ENCODE assay signal across 20 mouse cellular contexts in genomic region chr15:95846102-95846501, GRCm38 (mm10). TPM values are rescaled to one million over a fixed set of nuclear protein-coding genes. Genes with fewer than 3 reads are reported as not detected.
DNase-seq lines count a peak whose midpoint lies in the region; ATAC-seq and TF ChIP-seq lines count a peak whose summit lies in the region.
"Had no signal": no experiment of that assay in that cellular context is flagged by ENCODE, and none has a peak within 500 bp of the region (broad histone marks: within the 10 kb centered on the region; RNA-seq: fewer than 3 reads in every experiment).

No protein-coding gene starts in this region.

- no peak overlapping the region for H3K9ac ChIP-seq in kidney, embryonic 15.5 days
- no peak overlapping the region for H3K9ac ChIP-seq in stomach, embryonic 15.5 days
- no peak overlapping the region for H3K9ac ChIP-seq in stomach, postnatal 0 days (ENCODE audit: low read length)
- H3K9ac ChIP-seq: embryonic facial prominence, embryonic 13.5 days; heart, embryonic 15.5 days; hindbrain, embryonic 14.5 days had no signal

- 54% methylated on average over 5 of the region's 5 CpGs for WGBS in kidney, embryonic 15.5 days
- WGBS in stomach, embryonic 15.5 days, result 74% methylated on average over 5 of the region's 5 CpGs
- 76% methylated on average over 5 of the region's 5 CpGs for WGBS in stomach, postnatal 0 days

- DNase-seq in kidney, adult 18-20 months, result no peak
- DNase-seq in stomach, postnatal 0 days (ENCODE audit: low spot score), result no peak
- no peak for DNase-seq in layer of hippocampus, adult 9-11 months
- DNase-seq: adrenal gland, postnatal 10 days; cerebellum, adult 11 months; cerebellum, adult 8-10 months; cerebellum, postnatal 25 days; gastrocnemius, postnatal 14 days; heart, adult 2 months had no signal

- no peak for TF ChIP-seq CTCF in stomach, postnatal 0 days (IDR thresholded peaks at IDR 0.05; ENCODE audit: low read depth)

- H3K9me3 ChIP-seq in kidney, embryonic 15.5 days (replicated peaks), result no peaks in the 10 kb centered on the region
- H3K9me3 ChIP-seq in stomach, embryonic 15.5 days, result no peaks in the 10 kb centered on the region
- no peaks in the 10 kb centered on the region for H3K9me3 ChIP-seq in stomach, postnatal 0 days (ENCODE audit: control insufficient read depth, low read length)
- H3K9me3 ChIP-seq: embryonic facial prominence, embryonic 13.5 days; heart, embryonic 15.5 days; hindbrain, embryonic 10.5 days had no signal

- no peaks in the 10 kb centered on the region for H3K27me3 ChIP-seq in kidney, embryonic 15.5 days
- H3K27me3 ChIP-seq in stomach, embryonic 15.5 days (replicated peaks), result no peaks in the 10 kb centered on the region
- H3K27me3 ChIP-seq in stomach, postnatal 0 days (ENCODE audit: control insufficient read depth, insufficient read depth, low read length), result no peaks in the 10 kb centered on the region
- H3K27me3 ChIP-seq in myocyte (ENCODE audit: control insufficient read depth, insufficient read depth, insufficient read length), result no peaks in the 10 kb centered on the region
- H3K27me3 ChIP-seq: embryonic facial prominence, embryonic 13.5 days; heart, embryonic 15.5 days had no signal

- 0 out of 2 replicates have a peak overlapping the region, but pooled peaks have one; percentile 0 for H3K27ac ChIP-seq in kidney, embryonic 15.5 days
- no peak overlapping the region for H3K27ac ChIP-seq in stomach, embryonic 15.5 days
- H3K27ac ChIP-seq in stomach, postnatal 0 days (replicated peaks), result no peak overlapping the region
- H3K27ac ChIP-seq: embryonic facial prominence, embryonic 13.5 days; heart, adult 2 months; heart, embryonic 15.5 days; hindbrain, embryonic 10.5 days; hindbrain, embryonic 14.5 days had no signal

- no peak for TF ChIP-seq EP300 in stomach, postnatal 0 days (optimal IDR thresholded peaks at IDR 0.05)

- ATAC-seq in kidney, embryonic 15.5 days (replicated peaks; ENCODE audit: low FRiP score), result no peak
- peak; percentile 55; the same call in 1 of the 2 replicates for ATAC-seq in stomach, embryonic 15.5 days (ENCODE audit: insufficient read depth, low FRiP score, low read depth)
- no peak for ATAC-seq in stomach, postnatal 0 days (ENCODE audit: low FRiP score, low TSS enrichment)
- ATAC-seq: CD4-positive, CD25-positive, alpha-beta regulatory T cell, adult 4 months; forebrain, embryonic 14.5 days had no signal

- no peak overlapping the region for H3ac ChIP-seq in myocyte (ENCODE audit: control insufficient read depth, insufficient read length)

- no peak overlapping the region for H3K4me3 ChIP-seq in kidney, embryonic 15.5 days (replicated peaks)
- no peak overlapping the region for H3K4me3 ChIP-seq in stomach, embryonic 15.5 days (replicated peaks)
- H3K4me3 ChIP-seq in stomach, postnatal 0 days (ENCODE audit: low read depth, low read length), result no peak overlapping the region
- H3K4me3 ChIP-seq in myocyte, result no peak overlapping the region
- H3K4me3 ChIP-seq: embryonic facial prominence, embryonic 13.5 days; heart, adult 2 months; heart, embryonic 15.5 days; hindbrain, embryonic 10.5 days had no signal

- no peaks in the 10 kb centered on the region for H3K36me3 ChIP-seq in kidney, embryonic 15.5 days
- no peaks in the 10 kb centered on the region for H3K36me3 ChIP-seq in stomach, embryonic 15.5 days
- no peaks in the 10 kb centered on the region for H3K36me3 ChIP-seq in stomach, postnatal 0 days (ENCODE audit: control insufficient read depth, insufficient read depth, low read length)
- no peaks in the 10 kb centered on the region for H3K36me3 ChIP-seq in myocyte (ENCODE audit: control insufficient read depth, insufficient read depth)
- H3K36me3 ChIP-seq: embryonic facial prominence, embryonic 13.5 days; G1E; heart, embryonic 15.5 days; hindbrain, embryonic 10.5 days had no signal

- TF ChIP-seq POLR2A in myocyte (IDR thresholded peaks at IDR 0.05; ENCODE audit: insufficient read length, low read depth), result no peak

- peaks cover 66% of the 10 kb centered on the region for H3K4me1 ChIP-seq in kidney, embryonic 15.5 days
- peaks cover 20% of the 10 kb centered on the region; the same call in 1 of the 2 replicates for H3K4me1 ChIP-seq in stomach, embryonic 15.5 days
- 0 out of 2 replicates have a peak, but pooled peaks cover 4% of the 10 kb centered on the region for H3K4me1 ChIP-seq in stomach, postnatal 0 days (replicated peaks; ENCODE audit: control insufficient read depth, insufficient read depth)

- H3K79me2 ChIP-seq in myocyte (ENCODE audit: control insufficient read depth, insufficient read depth), result peaks cover 86% of the 10 kb centered on the region

- no peak overlapping the region for H3K4me2 ChIP-seq in kidney, embryonic 15.5 days
- H3K4me2 ChIP-seq in stomach, embryonic 15.5 days, result no peak overlapping the region
- H3K4me2 ChIP-seq in stomach, postnatal 0 days (replicated peaks; ENCODE audit: low read depth), result no peak overlapping the region
- H3K4me2 ChIP-seq in myocyte (ENCODE audit: low read depth), result no peak overlapping the region
- H3K4me2 ChIP-seq: embryonic facial prominence, embryonic 13.5 days; heart, embryonic 11.5 days; heart, embryonic 15.5 days; hindbrain, embryonic 14.5 days had no signal

TF ChIP-seq in myocyte, 11 proteins besides CTCF, POLR2A, EP300 and RAD21:
- TF ChIP-seq MAX (IDR thresholded peaks at IDR 0.05; ENCODE audit: low read depth), result no peak
- TF ChIP-seq MYOD1 (IDR thresholded peaks at IDR 0.05; ENCODE audit: control insufficient read depth in 1 of 3, insufficient read length in 2 of 3, low read depth in 2 of 3), result peak in 2 of 3 experiments; percentile 74 to 79
- no peak for TF ChIP-seq E2F4 (IDR thresholded peaks at IDR 0.05; ENCODE audit: insufficient read depth)
- no peak for TF ChIP-seq POLR2AphosphoS2 (IDR thresholded peaks at IDR 0.05; ENCODE audit: insufficient read length, low read depth)
- no peak for TF ChIP-seq TCF3 (IDR thresholded peaks at IDR 0.05; ENCODE audit: insufficient read length, low read depth)
- peak; percentile 56; the same call in 1 of the 2 replicates for TF ChIP-seq CEBPB (IDR thresholded peaks at IDR 0.05; ENCODE audit: insufficient read depth, poor library complexity, severe bottlenecking)
- peak in 2 of 3 experiments; percentile 23 to 43 for TF ChIP-seq MYOG (IDR thresholded peaks at IDR 0.05; ENCODE audit: control insufficient read depth in 1 of 3, insufficient read depth in 1 of 3, insufficient read length in 2 of 3, low read depth in 2 of 3)

RNA-seq across cellular contexts. Expression of gene Ano6, which starts 55.5 kb away (rescaled TPM):
- polyA plus RNA-seq in kidney, embryonic 15.5 days (2015; fragmentation: Nextera tagmentation; extraction: Ambion mirVana), result 54.0 and 54.5 TPM in 2 replicates
- polyA plus RNA-seq in stomach, embryonic 15.5 days (2015; fragmentation: Nextera tagmentation; extraction: Ambion mirVana), result 37.8 and 43.3 TPM in 2 replicates
- 16.2 and 16.5 TPM in 2 replicates for polyA plus RNA-seq in stomach, postnatal 0 days (2015; fragmentation: Nextera tagmentation; extraction: Ambion mirVana)
- 54.5 TPM for polyA plus RNA-seq in myocyte (2012; fragmentation: generic; extraction: Trizol)
